Mouse (Mus musculus): ENCODE data around the gene Trim44.

DNA sequence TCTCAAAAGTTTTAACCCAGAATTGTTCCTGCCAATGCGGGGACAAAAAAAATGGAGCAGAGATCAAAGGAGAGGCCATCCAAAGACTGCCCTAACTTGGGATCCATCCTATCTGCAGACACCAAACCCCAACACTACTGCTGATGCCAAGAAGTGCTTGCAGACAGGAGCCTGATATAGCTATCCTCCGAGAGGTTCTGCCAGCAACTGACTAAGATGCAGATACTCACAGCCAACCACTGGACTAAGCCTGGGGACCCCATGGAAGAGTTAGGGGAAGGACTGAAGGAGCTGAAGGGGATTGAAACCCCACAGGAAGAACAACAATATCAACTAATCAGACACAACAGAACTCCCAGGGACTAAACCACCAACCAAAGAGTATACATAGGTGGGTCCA lies 30.3 kb downstream of the Trim44 start:
- TF ChIP-seq CTCF (IDR thresholded peaks at IDR 0.05; ENCODE audit: borderline replicate concordance, control insufficient read depth, extremely low read depth, insufficient read depth, low read length, poor library complexity) (no peak), POLR2A (IDR thresholded peaks at IDR 0.05; ENCODE audit: control insufficient read depth, extremely low read depth, insufficient read depth, low read length, poor library complexity) (no peak)
